Mouse (Mus musculus) kidney, embryonic 16.5 days (tissue): ENCODE measurements around the gene Nfix. TPM values are rescaled to one million over a fixed set of nuclear protein-coding genes. Genes with fewer than 3 reads are reported as not detected.

Experiments
- ATAC-seq: fragments of 200-750 bp; cut with Nextera tagmentation; 2 replicates; pipeline ENCODE4 v1.8.0; 2017; ENCODE audit warnings: moderate TSS enrichment; ENCODE audit not compliant: low FRiP score, low TSS enrichment
- H3K27ac ChIP-seq: fragments of 300-500 bp; sonication (generic); 2 replicates; pipeline ENCODE4 v1.5.1; 2014; ENCODE audit warnings: low read length
- H3K27me3 ChIP-seq: fragments of 300-500 bp; sonication (generic); 2 replicates; pipeline ENCODE4 v1.6.1; 2014; ENCODE audit warnings: low read length, control low read depth, mixed read lengths; ENCODE audit not compliant: insufficient read depth
- H3K36me3 ChIP-seq: fragments of 300-500 bp; sonication (generic); 2 replicates; pipeline ENCODE4 v1.6.1; 2014; ENCODE audit warnings: low read length, control low read depth, mixed read lengths; ENCODE audit not compliant: insufficient read depth
- H3K4me1 ChIP-seq: fragments of 300-500 bp; sonication (generic); 2 replicates; pipeline ENCODE4 v1.6.1; 2014; ENCODE audit warnings: low read length, control low read depth, mixed read lengths; ENCODE audit not compliant: insufficient read depth
- H3K4me2 ChIP-seq: fragments of 300-500 bp; sonication (generic); replicated peaks from 2 replicates; pipeline ENCODE4 v1.6.1; 2014; ENCODE audit warnings: low read depth, low read length
- H3K4me3 ChIP-seq: fragments of 300-500 bp; sonication (generic); 2 replicates; pipeline ENCODE4 v1.5.1; 2014; ENCODE audit warnings: mild to moderate bottlenecking, low read length
- H3K9ac ChIP-seq: fragments of 300-500 bp; sonication (generic); replicated peaks from 2 replicates; pipeline ENCODE4 v1.6.1; 2014; ENCODE audit warnings: low read length
- H3K9me3 ChIP-seq: fragments of 300-500 bp; sonication (generic); 2 replicates; pipeline ENCODE4 v1.6.1; 2016; ENCODE audit warnings: low read length, control low read depth
- WGBS: fragments of 180-500 bp; shearing (Covaris S2); extraction: QIAGEN DNeasy Blood & Tissue Kit; methylation state at CpG from one replicate; pipeline ENCODE4 v1.1.7; 2014; 5-methylcytosine and 5-hydroxymethylcytosine counted together
- polyA plus RNA-seq: library from polyadenylated mRNA; unstranded; fragments of >200 nt; fragmentation: Nextera tagmentation; extraction: Ambion mirVana; gene quantifications from 2 replicates; pipeline ENCODE4 v1.2.1, GENCODE M21; 2015

Gene Nfix
- polyA plus RNA-seq, 1 experiment from 2014 or later = 14.8 TPM

GRCm38 (mm10) chr8:84734680-84735079 is 65.5 kb downstream of the Nfix start:
- H3K9ac ChIP-seq = no peak overlapping the region
- H3K27ac ChIP-seq = no peak overlapping the region
- H3K27me3 ChIP-seq = peaks cover 26% of the 10 kb centered on the region
- ATAC-seq = no peak
- peaks cover 50% of the 10 kb centered on the region for H3K4me1 ChIP-seq
- H3K9me3 ChIP-seq = no peaks in the 10 kb centered on the region
- no peak overlapping the region for H3K4me3 ChIP-seq
- no peaks in the 10 kb centered on the region for H3K36me3 ChIP-seq
- H3K4me2 ChIP-seq = no peak overlapping the region
- 82% methylated on average over 2 of the region's 2 CpGs for WGBS

GRCm38 (mm10) chr8:84733959-84734358 is 66.2 kb downstream of the Nfix start:
- ATAC-seq = no peak
- Histone ChIP-seq H3K4me3 (no peak overlapping the region), H3K27me3 (peaks cover 19% of the 10 kb centered on the region), H3K9ac (no peak overlapping the region), H3K4me1 (peaks cover 50% of the 10 kb centered on the region), H3K9me3 (no peaks in the 10 kb centered on the region), H3K4me2 (no peak overlapping the region), H3K36me3 (no peaks in the 10 kb centered on the region), H3K27ac (no peak overlapping the region)
- WGBS = 91% methylated on average over 6 of the region's 6 CpGs

GRCm38 (mm10) chr8:84732996-84733395 is 67.1 kb downstream of the Nfix start:
- Histone ChIP-seq H3K9ac (0 out of 2 replicates have a peak overlapping the region, but pooled peaks have one; percentile 33), H3K9me3 (no peaks in the 10 kb centered on the region), H3K36me3 (no peaks in the 10 kb centered on the region), H3K4me1 (peaks cover 47% of the 10 kb centered on the region), H3K4me3 (no peak overlapping the region), H3K4me2 (no peak overlapping the region), H3K27ac (peak overlapping the region; percentile 27; the same call in 1 of the 2 replicates), H3K27me3 (peaks cover 14% of the 10 kb centered on the region)
- peak; percentile 42 for ATAC-seq
- 22% methylated on average over 6 of the region's 6 CpGs for WGBS

GRCm38 (mm10) chr8:84732545-84732944 is 67.6 kb downstream of the Nfix start:
- H3K36me3 ChIP-seq = no peaks in the 10 kb centered on the region
- peak overlapping the region; percentile 27; the same call in 1 of the 2 replicates for H3K27ac ChIP-seq
- H3K4me1 ChIP-seq = peaks cover 42% of the 10 kb centered on the region
- H3K4me3 ChIP-seq = no peak overlapping the region
- H3K4me2 ChIP-seq = no peak overlapping the region
- ATAC-seq = no peak
- 26% methylated on average over 5 of the region's 5 CpGs for WGBS
- H3K9me3 ChIP-seq = no peaks in the 10 kb centered on the region
- no peak overlapping the region for H3K9ac ChIP-seq
- peaks cover 14% of the 10 kb centered on the region for H3K27me3 ChIP-seq

GRCm38 (mm10) chr8:84731371-84732177 is 68.6 kb downstream of the Nfix start:
- H3K9me3 ChIP-seq = no peaks in the 10 kb centered on the region
- ATAC-seq = no peak
- H3K27me3 ChIP-seq = peaks cover 10% of the 10 kb centered on the region
- H3K4me3 ChIP-seq = no peak overlapping the region
- whole genome bisulfite sequencing = 62% methylated on average over 11 of the region's 11 CpGs
- peak overlapping the region; percentile 21; the same call in 1 of the 2 replicates for H3K27ac ChIP-seq
- H3K36me3 ChIP-seq = peaks cover 2% of the 10 kb centered on the region; the same call in 1 of the 2 replicates
- H3K9ac ChIP-seq = peak overlapping the region; percentile 18; the same call in 1 of the 2 replicates
- H3K4me1 ChIP-seq = peaks cover 42% of the 10 kb centered on the region
- H3K4me2 ChIP-seq = no peak overlapping the region

GRCm38 (mm10) chr8:84730541-84731370 is 69.4 kb downstream of the Nfix start:
- Histone ChIP-seq H3K4me1 (peaks cover 45% of the 10 kb centered on the region), H3K4me3 (no peak overlapping the region), H3K27me3 (peaks cover 5% of the 10 kb centered on the region), H3K9me3 (no peaks in the 10 kb centered on the region), H3K4me2 (no peak overlapping the region), H3K36me3 (peaks cover 4% of the 10 kb centered on the region; the same call in 1 of the 2 replicates), H3K9ac (peak overlapping the region; percentile 18; the same call in 1 of the 2 replicates), H3K27ac (peak overlapping the region; percentile 21; the same call in 1 of the 2 replicates)
- ATAC-seq = no peak
- WGBS = 45% methylated on average over 9 of the region's 9 CpGs

- WGBS = 89% methylated on average over 16 of the region's 16 CpGs
- H3K27ac ChIP-seq = no peak overlapping the region; the same call in 1 of the 2 replicates
Observed at GRCm38 (mm10) chr8:84729921-84730362, 70.2 kb downstream of the Nfix start.

GRCm38 (mm10) chr8:84728474-84728873 is 71.7 kb downstream of the Nfix start:
- H3K4me2 ChIP-seq = no peak overlapping the region
- 79% methylated on average over 3 of the region's 3 CpGs for WGBS
- peak; percentile 17; the same call in 1 of the 2 replicates for ATAC-seq
- H3K9me3 ChIP-seq = no peaks in the 10 kb centered on the region
- H3K27ac ChIP-seq = no peak overlapping the region
- H3K4me3 ChIP-seq = no peak overlapping the region
- no peak overlapping the region for H3K9ac ChIP-seq
- peaks cover 4% of the 10 kb centered on the region; the same call in 1 of the 2 replicates for H3K36me3 ChIP-seq
- no peaks in the 10 kb centered on the region for H3K27me3 ChIP-seq
- H3K4me1 ChIP-seq = peaks cover 60% of the 10 kb centered on the region

More at GRCm38 (mm10) chr8:84729921-84730362, 70.2 kb downstream of the Nfix start:
- peaks cover 51% of the 10 kb centered on the region for H3K4me1 ChIP-seq
- no peak overlapping the region for H3K9ac ChIP-seq
- peaks cover 4% of the 10 kb centered on the region; the same call in 1 of the 2 replicates for H3K36me3 ChIP-seq
- H3K4me2 ChIP-seq = no peak overlapping the region
- no peak overlapping the region for H3K4me3 ChIP-seq
- ATAC-seq = no peak
- no peaks in the 10 kb centered on the region for H3K9me3 ChIP-seq
- no peaks in the 10 kb centered on the region for H3K27me3 ChIP-seq

GRCm38 (mm10) chr8:84725941-84726259 is 74.2 kb downstream of the Nfix start:
- WGBS = 18% methylated on average over 3 of the region's 3 CpGs

More at GRCm38 (mm10) chr8:84725941-84726259, 74.2 kb downstream of the Nfix start:
- peaks cover 52% of the 10 kb centered on the region for H3K4me1 ChIP-seq
- H3K4me3 ChIP-seq = no peak overlapping the region
- no peaks in the 10 kb centered on the region for H3K9me3 ChIP-seq
- H3K36me3 ChIP-seq = peaks cover 4% of the 10 kb centered on the region; the same call in 1 of the 2 replicates
- H3K27ac ChIP-seq = peak overlapping the region; percentile 55
- peak overlapping the region; percentile 37 for H3K9ac ChIP-seq
- H3K4me2 ChIP-seq = no peak overlapping the region
- ATAC-seq = no peak
- no peaks in the 10 kb centered on the region for H3K27me3 ChIP-seq
